Mouse (Mus musculus): ENCODE data around the gene Grap2. TPM values are rescaled to one million over a fixed set of nuclear protein-coding genes. Genes with fewer than 3 reads are reported as not detected.

Grap2 gene
- polyA plus RNA-seq, 1 experiment from 2014 or later, result 13.3 TPM

GRCm38 (mm10) chr15:80632280-80632893 is 60.0 kb downstream of the Grap2 start:
- Histone ChIP-seq H3K9ac (replicated peaks) (no peak overlapping the region), H3K4me1 (ENCODE audit: insufficient read depth) (0 out of 2 replicates have a peak, but pooled peaks cover 5% of the 10 kb centered on the region), H3K36me3 (replicated peaks; ENCODE audit: insufficient read depth, low read length) (no peaks in the 10 kb centered on the region), H3K4me3 (ENCODE audit: low read depth, low read length) (no peak overlapping the region), H3K27me3 (ENCODE audit: insufficient read depth, low read length) (0 out of 2 replicates have a peak, but pooled peaks cover 2% of the 10 kb centered on the region), H3K9me3 (ENCODE audit: low read length) (no peaks in the 10 kb centered on the region), H3K27ac (ENCODE audit: low read depth) (no peak overlapping the region), H3K4me2 (ENCODE audit: low read depth, low read length) (no peak overlapping the region)
- DNase-seq, result no peak
- WGBS (ENCODE audit: insufficient replicate concordance), result 82% methylated on average over 13 of the region's 13 CpGs
- ATAC-seq, result no peak
- no peak for TF ChIP-seq CTCF (IDR thresholded peaks at IDR 0.05; ENCODE audit: low read depth)
- TF ChIP-seq EP300 (IDR thresholded peaks at IDR 0.05; ENCODE audit: low read depth), result no peak

- no peaks in the 10 kb centered on the region for H3K36me3 ChIP-seq (replicated peaks; ENCODE audit: insufficient read depth, low read length)
- no peaks in the 10 kb centered on the region for H3K9me3 ChIP-seq (ENCODE audit: low read length)
- H3K27me3 ChIP-seq (ENCODE audit: insufficient read depth, low read length), result 0 out of 2 replicates have a peak, but pooled peaks cover 2% of the 10 kb centered on the region
- H3K9ac ChIP-seq (replicated peaks), result no peak overlapping the region
- peak overlapping the region; percentile 44; the same call in 1 of the 2 replicates for H3K4me2 ChIP-seq (ENCODE audit: low read depth, low read length)
- DNase-seq, result peak; percentile 65
- WGBS (ENCODE audit: insufficient replicate concordance), result 31% methylated on average over 10 of the region's 11 CpGs
- no peak overlapping the region for H3K4me3 ChIP-seq (ENCODE audit: low read depth, low read length)
- ATAC-seq, result peak; percentile 51; the same call in 1 of the 2 replicates
- TF ChIP-seq EP300 (IDR thresholded peaks at IDR 0.05; ENCODE audit: low read depth), result no peak
- TF ChIP-seq CTCF (IDR thresholded peaks at IDR 0.05; ENCODE audit: low read depth), result peak; percentile 83
- peaks cover 9% of the 10 kb centered on the region for H3K4me1 ChIP-seq (ENCODE audit: insufficient read depth)
- H3K27ac ChIP-seq (ENCODE audit: low read depth), result no peak overlapping the region
Measured at GRCm38 (mm10) chr15:80634391-80635193, 62.2 kb downstream of the Grap2 start.

DNA sequence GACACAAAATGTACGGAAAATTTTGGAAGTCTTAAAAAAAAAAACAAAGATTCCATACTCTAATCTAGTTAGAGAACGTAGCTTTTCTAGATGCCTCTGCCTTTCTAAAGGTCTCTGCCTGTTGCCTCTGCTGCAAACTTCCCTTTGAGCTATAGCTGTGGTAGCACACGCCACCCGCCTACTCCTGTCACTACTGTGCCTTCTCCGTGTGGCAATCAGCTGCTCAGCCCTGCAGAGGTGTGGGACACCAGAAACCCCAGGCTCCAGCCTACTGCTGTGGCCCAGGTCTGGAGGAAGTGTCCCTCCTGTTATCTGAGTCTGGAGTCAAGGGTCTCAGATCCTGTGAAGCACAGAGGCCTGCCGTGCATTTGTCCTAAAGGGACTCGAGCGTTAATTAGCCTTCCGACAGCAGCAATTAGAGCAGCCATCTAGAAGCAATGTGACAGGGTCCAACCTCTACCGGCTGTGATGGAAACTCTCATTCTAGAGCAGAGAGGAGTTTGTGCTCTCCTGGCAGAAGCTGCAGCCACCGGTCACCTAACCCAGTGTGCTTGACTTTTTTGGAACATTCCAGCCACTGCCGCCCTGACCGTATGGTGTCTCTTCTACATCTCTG is 64.5 kb downstream of the Grap2 start:
- WGBS (ENCODE audit: insufficient replicate concordance), result 67% methylated on average over 13 of the region's 13 CpGs
- no peak for ATAC-seq
- Histone ChIP-seq H3K36me3 (replicated peaks; ENCODE audit: insufficient read depth, low read length) (no peaks in the 10 kb centered on the region), H3K27me3 (ENCODE audit: insufficient read depth, low read length) (0 out of 2 replicates have a peak, but pooled peaks cover 2% of the 10 kb centered on the region), H3K4me3 (ENCODE audit: low read depth, low read length) (no peak overlapping the region), H3K9me3 (ENCODE audit: low read length) (no peaks in the 10 kb centered on the region), H3K27ac (ENCODE audit: low read depth) (no peak overlapping the region), H3K4me1 (ENCODE audit: insufficient read depth) (peaks cover 9% of the 10 kb centered on the region), H3K9ac (replicated peaks) (no peak overlapping the region), H3K4me2 (ENCODE audit: low read depth, low read length) (no peak overlapping the region)
- DNase-seq, result no peak
- TF ChIP-seq CTCF (IDR thresholded peaks at IDR 0.05; ENCODE audit: low read depth), result no peak

- peak; percentile 27; the same call in 1 of the 2 replicates for TF ChIP-seq EP300 (IDR thresholded peaks at IDR 0.05; ENCODE audit: low read depth)
- TF ChIP-seq CTCF (IDR thresholded peaks at IDR 0.05; ENCODE audit: low read depth), result no peak
- 23% methylated on average over 11 of the region's 11 CpGs for WGBS (ENCODE audit: insufficient replicate concordance)
- Histone ChIP-seq H3K4me1 (ENCODE audit: insufficient read depth) (peaks cover 9% of the 10 kb centered on the region), H3K27ac (ENCODE audit: low read depth) (peak overlapping the region; percentile 17; the same call in 1 of the 2 replicates), H3K4me2 (ENCODE audit: low read depth, low read length) (no peak overlapping the region), H3K36me3 (replicated peaks; ENCODE audit: insufficient read depth, low read length) (no peaks in the 10 kb centered on the region), H3K9ac (replicated peaks) (no peak overlapping the region), H3K27me3 (ENCODE audit: insufficient read depth, low read length) (no peaks in the 10 kb centered on the region), H3K9me3 (ENCODE audit: low read length) (no peaks in the 10 kb centered on the region), H3K4me3 (ENCODE audit: low read depth, low read length) (no peak overlapping the region)
- ATAC-seq (peak; percentile 58), DNase-seq (peak; percentile 43)
Measured at GRCm38 (mm10) chr15:80639071-80639702, 66.8 kb downstream of the Grap2 start.

- Histone ChIP-seq H3K27me3 (ENCODE audit: insufficient read depth, low read length) (no peaks in the 10 kb centered on the region), H3K4me3 (ENCODE audit: low read depth, low read length) (no peak overlapping the region), H3K9ac (replicated peaks) (no peak overlapping the region), H3K36me3 (replicated peaks; ENCODE audit: insufficient read depth, low read length) (no peaks in the 10 kb centered on the region), H3K4me2 (ENCODE audit: low read depth, low read length) (no peak overlapping the region), H3K9me3 (ENCODE audit: low read length) (no peaks in the 10 kb centered on the region), H3K4me1 (ENCODE audit: insufficient read depth) (peaks cover 9% of the 10 kb centered on the region), H3K27ac (ENCODE audit: low read depth) (no peak overlapping the region)
- DNase-seq (no peak), ATAC-seq (no peak)
- TF ChIP-seq CTCF (IDR thresholded peaks at IDR 0.05; ENCODE audit: low read depth) (no peak), EP300 (IDR thresholded peaks at IDR 0.05; ENCODE audit: low read depth) (no peak)
- WGBS (ENCODE audit: insufficient replicate concordance), result 79% methylated on average over 3 of the region's 3 CpGs
Measured at GRCm38 (mm10) chr15:80639874-80640273, 67.5 kb downstream of the Grap2 start.

Measured in liver, postnatal 0 days (tissue).